Mouse (Mus musculus) gastrocnemius, adult 18-20 months (tissue): ENCODE results near the gene Gm9918. TPM values are rescaled to one million over a fixed set of nuclear protein-coding genes. Genes with fewer than 3 reads are reported as not detected.

Experiments
- DNase-seq: peaks from one replicate; pipeline ENCODE4 v3.0.0; 2021; ENCODE audit warnings: low spot score
- total RNA-seq, 2 experiments: library from RNA; stranded (reverse); gene quantifications; 2 replicates each; pipeline ENCODE4 v1.2.3; 2021

Gm9918 gene
- total RNA-seq, 2 experiments from 2014 or later = not detected

DNA sequence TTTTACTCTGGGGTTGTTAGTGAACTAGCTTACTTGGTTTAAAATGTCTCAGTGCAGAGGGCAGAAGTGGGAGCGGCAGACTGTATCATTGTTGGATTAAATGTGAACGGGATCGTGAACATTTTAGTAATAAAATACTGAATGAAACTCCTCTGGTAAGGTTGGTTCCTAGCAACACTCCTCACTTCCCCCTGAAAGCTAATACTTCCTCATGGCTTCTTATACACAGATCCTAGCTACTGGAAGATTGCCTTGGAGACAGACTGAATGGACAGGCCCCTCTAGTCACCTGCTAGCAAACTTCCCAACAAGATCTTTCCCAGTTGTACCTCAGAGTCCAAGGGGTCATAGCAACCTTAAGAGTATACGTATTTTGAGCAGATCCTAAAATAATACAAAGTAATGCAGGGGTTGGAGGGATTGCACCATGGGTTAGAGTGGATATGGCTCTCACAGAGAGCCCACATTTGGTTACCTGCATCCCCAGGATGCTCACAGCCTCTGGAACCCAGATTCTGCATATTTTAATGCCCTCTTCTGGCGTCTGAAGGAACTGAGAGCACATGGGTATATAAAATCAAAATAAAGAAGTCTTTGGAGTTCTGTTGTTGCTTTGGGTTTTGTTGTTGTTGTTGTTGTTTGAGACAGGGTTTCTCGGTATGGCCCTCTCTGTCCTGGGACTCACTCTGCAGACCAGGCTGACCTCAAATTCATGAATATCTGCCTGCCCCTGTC, 3.8 kb downstream of the Gm9918 start:
- DNase-seq = no peak

DNA sequence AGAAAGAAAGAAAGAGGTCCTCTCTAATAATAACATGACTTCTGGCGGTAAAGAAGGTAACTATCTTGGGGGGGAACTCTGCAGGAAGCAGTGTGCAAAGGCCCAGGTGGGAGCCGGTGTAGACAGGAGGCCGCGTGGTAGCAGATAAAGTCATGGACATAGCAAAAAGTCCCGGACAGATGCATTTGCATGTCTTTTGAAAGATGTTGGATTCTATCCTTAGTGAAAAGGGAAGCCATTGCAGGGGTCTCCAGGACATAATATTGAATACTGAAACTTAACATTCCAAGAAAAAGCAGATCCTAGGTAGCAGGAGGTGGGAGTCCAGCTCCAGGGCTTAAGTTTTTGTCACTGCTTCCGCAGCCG, 8.3 kb downstream of the Gm9918 start:
- no peak for DNase-seq

DNA sequence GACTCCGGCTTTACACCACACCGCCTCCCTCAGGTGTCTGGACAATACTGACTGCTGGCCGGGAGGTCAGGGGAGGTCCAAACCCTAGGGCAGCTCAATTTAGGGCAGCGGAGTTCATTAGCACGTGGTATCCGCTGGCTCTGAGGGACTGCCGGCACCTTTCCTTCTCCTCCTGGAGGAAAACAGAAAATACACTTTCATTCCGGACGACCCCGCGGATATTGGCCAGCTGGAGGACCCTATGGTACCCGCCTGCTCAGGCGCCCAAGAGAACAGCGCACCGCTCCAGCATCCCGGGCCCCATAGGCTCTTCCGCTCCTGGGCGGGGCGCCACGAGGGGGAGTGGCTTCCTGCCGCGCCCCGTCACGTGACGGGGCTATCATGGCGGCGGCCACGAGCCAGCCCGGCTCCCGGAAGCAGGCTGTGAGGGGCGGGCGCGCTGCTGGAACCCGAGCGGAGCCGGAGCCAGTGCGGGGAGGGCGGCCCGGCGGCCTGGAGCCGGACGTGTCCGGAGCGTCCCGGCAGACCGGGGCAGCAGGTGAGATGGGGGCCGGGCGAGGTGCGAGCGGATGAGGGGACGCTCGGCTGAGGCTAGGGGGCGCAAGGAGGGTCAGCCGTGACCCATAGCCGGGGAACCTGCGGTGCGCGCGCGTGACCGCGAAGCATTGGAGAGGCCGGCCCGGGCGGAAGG, 8.9 kb downstream of the Gm9918 start, which contains the start of gene Mfsd5:
Gene Mfsd5 (plus strand): TSS at position 363 of the 691 bp plus-strand sequence.
- peak; percentile 85 for DNase-seq

DNA sequence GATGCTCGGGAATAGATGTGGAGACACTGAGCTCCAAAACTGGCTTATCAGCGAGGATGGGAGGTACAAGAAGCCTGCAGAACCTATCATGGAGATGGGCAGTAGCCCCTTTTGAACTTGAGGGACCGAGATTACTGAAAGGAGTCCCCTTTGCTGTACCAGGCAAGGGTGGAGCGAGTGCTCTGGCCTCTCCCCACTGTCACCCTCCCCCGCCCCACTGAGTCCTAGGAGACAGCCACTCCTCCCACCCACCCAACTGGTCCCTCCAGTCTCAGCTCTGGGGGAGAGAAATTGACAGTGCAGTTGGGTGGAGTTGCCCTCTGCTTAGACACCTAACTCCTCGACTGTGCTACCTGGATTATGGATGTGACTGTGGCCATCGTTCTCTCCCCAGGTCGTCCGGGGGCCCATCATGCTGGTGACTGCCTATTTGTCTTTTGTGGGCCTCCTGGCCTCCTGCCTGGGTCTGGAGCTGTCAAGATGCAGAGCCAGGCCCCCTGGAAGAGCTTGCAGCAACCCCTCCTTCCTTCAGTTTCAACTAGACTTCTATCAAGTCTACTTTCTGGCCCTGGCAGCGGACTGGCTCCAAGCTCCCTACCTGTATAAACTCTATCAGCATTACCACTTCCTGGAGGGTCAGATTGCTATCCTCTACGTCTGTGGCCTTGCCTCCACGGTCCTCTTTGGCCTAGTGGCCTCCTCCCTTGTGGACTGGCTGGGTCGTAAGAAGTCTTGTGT, 9.6 kb downstream of the Gm9918 start:
- no peak for DNase-seq

DNA sequence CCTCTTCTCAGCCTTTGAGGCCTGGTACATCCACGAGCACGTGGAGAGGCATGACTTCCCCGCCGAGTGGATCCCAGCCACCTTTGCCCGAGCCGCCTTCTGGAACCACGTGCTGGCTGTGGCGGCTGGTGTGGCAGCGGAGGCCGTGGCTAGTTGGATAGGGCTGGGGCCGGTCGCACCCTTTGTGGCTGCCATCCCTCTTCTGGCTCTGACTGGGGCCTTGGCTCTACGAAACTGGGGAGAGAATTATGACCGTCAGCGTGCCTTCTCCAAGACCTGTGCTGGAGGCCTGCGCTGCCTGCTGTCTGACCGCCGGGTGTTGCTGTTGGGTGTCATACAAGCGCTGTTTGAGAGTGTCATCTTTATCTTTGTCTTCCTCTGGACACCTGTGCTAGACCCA, 10.3 kb downstream of the Gm9918 start:
- DNase-seq = no peak

DNA sequence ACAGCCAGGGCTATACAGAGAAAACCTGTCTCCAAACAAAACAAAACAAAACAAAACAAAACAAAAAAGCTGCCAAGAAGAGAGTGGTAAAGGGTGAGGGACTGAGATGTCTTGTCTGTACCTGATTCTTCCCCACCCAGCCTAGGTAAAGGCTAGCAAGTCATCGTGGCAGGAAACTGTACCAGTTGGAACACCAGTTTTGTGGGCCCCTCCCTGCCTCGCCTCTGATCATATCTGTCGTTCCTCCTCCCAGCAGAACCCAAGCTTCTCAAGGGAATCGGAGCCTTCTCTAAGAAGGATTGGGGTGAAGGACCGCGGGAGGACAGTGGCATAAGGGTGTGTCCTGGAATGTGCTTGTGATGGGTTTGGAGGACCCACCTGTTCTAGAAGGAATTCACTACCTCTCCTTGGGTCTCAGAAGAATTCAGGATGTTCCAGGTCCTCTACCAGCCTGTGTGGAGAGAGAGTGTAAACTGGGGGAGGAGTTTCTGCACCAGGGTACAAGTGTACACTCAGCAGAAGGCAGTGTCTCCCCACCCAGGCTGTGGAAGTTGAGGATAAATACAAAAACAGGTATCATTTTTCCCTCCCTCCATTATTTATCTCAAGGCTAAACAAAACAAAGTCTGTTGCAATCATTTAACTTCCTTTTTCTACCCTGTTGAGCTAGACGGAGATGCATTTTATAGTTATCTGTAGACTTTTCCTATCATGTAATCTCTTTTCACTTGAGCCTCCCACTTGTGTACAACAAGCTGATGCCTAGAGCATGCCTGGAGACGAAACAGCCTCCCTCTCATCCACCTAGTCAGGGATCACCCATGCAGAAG, 12.3 kb downstream of the Gm9918 start:
- DNase-seq = no peak

DNA sequence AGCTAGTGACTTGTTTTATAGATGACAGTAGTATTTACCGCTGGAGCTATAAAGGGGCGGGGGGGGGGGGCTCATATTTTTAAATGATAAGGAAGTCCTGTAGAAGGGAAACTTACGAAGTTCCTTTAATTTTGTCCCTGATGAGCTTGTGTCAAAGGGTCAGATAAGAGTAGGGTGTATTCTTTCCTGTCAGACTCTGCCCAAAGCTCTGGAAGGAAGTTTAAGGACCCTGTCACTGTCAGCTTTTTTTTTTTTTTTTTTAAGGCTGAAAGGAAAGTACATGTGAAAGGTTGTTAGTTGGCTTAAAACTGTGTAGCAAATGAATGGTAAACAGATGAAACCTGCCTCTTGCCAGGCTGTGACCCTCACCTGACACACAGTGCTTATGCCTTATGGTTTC, 13.3 kb downstream of the Gm9918 start:
- DNase-seq = no peak

DNA sequence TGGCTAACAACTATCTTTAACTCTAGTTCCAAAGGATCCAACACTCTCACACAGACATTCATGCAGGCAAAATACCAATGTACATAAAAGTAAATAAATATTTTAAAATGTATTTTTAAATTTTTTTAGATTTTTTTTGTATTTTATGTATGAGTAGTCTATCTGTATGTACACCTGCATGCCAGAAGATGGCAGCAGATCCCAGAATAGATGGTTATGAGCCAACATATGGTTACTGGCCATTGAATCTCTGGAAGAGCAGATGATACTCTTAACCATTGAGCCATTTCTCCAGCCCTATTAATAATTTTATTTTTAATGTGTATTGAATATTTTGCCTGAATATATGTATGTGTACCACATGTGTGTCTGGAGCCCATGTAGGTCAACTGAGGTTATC, 17.0 kb downstream of the Gm9918 start:
- DNase-seq = peak; percentile 24

DNA sequence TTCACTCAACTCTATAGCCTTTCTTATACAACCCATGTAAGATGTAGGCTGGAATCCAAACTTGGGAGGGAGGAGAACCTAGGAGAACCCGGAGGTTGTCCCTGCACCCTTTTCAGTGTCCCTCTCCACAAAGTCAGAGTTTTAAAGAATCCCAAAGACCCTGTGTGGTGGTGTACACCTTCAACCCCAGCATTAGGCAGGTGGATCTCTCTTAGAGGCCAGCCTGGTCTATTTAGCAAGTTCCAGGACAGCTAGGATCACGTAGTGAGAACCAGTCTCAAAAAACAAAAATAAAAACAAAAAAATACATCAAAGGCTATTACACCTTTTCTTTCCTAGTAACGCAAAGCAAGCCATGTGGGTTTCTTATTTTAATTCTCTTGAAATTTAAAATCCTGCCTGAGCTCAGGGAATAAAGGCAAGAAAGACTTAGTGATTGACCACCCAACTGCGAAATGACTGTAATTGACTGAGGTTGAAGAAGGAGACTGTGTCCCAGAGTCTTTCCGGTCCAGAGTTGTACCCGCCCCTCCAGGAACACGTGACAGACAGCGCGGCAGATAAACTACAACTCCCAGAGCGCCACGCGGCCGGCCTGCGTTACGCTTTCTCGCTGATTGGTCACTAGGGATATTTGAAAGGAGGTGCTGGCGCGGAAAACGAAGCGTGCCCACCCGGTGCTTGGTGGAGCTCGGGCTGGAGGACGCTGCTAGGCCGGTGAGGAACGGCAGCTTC, 25.4 kb downstream of the Gm9918 start, which contains the start of gene Espl1:
Gene Espl1 (plus strand): TSS at position 634 of the 735 bp plus-strand sequence.
- peak; percentile 94 for DNase-seq

DNA sequence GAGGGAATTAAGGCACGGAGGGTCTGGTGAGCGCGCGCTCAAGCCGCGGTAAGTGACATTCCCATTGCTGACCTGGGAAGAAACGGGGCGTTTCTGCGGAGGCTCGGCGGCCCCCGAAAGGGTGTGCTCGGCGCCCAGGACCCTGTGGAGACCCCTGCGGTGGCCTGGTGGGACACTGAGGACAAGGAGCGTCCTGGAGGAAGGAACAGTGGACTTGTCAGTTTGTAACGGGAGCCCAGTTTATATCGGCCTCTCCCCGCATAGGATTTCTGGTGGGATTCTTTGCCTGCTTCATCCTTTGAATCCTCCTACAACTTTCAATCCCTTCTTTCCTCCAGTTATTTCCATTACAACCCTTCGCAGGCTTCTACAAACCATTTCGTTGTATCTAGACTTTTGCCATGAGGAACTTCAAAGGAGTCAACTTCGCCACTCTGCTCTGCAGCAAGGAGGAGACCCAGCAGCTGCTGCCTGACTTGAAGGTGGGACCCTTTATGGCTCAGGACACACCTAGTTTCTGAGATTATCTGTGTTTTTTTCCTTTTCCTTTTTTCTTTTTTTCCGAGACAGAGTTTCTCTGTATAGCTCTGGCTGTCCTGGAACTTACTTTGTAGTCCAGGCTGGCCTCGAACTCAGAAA, 26.1 kb downstream of the Gm9918 start:
- DNase-seq = no peak

DNA sequence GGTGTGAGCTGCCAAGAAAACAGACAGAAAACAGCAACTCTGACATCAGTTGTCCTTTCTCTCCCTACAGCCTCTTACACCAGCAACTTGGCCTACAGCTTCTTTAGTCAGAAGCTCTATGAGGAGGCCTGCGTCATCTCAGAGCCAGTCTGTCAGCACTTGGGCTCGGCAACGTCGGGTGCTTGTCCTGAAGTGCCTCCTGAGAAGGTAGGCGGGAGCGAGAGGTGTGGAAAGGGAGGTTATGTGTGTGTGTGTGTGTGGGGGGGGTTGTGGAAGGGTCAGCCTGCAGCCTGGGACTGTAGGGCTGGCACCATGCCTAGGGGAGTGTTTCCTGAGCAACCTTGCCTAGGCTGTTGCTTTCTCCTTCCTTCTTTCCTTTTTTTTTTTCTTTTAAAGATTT, 32.2 kb downstream of the Gm9918 start:
- no peak for DNase-seq

DNA sequence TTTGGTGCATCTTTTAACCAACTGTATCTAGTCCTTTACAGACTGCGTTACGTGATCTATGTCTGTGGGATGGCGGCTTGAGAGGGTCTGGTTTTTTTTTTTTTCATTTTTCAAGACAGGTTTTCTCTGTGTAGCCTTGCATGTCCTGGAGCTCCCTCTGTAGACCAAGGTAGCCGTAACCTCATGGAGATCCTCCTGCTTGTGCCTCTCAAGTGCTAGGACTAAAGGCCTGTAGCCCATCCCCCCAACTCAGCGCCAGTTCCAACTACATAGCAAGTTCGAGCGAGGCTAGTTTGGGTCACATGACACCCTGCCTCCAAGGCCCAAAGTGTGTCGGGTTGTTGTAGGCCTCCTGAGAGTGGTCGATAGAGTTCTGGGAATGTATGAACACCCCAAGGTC, 38.4 kb downstream of the Gm9918 start:
- no peak for DNase-seq

DNA sequence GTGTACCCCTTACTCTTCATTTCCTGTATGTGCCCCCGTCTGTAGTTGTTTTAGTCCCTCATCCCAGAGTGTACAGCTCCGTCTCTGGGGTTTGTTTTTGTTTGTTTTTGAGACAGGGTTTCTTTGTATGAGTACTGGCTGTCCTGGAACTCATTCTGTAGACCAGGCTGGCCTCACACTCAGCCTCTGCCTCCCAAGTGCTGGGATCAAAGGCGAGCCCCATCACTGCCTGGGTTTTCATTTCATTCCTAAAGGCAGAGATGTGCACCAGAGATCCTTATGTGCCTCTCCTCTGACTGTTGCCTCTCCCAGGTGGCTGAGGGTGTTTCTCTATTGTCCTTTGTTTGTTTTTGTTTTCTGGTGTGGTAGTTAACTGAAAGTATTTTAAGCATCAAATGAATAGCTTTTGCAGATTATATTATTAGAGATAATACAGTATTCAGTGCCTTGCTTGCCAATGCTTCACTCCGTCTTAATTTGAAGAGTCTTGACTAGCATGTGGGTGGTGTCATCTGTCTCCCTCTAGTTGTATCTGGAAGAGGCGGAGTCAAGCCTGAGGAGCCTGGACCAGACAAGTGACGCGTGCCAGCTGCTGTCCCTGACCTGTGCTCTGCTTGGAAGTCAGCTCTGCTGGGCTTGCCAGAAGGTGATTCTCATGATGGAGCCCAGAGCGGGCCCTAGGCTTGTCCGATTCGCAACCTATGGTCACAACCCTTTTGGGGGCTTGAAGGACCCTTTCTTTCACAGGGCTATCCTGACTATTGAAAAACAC, 39.9 kb downstream of the Gm9918 start:
- DNase-seq = no peak

DNA sequence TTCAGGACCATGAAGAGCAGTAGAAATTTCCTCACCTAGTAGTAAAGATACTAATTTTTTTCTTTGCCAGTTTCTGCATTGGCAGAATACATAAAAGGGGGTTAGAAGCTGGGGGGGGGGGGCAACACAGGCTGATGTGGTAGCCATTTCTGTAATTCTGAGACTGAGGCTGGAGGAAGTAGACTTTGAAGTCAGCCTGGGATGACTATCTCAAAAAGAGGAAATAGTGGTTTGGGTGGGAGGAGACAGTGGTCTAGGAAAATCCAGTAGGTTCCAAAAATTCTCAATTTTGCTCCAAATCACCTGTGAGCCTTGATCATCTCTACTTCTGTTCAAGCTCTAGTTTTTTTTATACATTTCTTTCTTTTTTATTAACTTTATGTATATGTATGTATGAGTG, 41.1 kb downstream of the Gm9918 start:
- no peak for DNase-seq

DNA sequence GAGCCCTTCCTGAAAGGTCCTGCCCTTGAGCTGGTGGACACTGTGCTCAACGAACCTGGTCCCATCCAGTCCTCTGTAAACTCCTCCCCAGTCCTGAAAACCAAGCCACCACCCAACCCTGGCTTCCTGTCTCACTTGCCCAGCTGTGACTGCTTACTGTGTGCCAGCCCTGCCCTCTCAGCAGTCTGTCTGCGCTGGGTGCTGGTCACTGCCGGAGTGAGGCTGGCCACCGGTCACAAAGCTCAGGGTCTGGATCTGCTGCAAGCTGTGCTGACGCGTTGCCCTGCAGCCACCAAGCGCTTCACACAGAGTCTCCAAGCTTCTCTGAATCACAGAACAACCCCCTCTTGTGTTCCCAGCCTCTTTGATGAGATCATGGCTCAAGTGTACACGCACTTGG, 44.9 kb downstream of the Gm9918 start:
- peak; percentile 21 for DNase-seq

DNA sequence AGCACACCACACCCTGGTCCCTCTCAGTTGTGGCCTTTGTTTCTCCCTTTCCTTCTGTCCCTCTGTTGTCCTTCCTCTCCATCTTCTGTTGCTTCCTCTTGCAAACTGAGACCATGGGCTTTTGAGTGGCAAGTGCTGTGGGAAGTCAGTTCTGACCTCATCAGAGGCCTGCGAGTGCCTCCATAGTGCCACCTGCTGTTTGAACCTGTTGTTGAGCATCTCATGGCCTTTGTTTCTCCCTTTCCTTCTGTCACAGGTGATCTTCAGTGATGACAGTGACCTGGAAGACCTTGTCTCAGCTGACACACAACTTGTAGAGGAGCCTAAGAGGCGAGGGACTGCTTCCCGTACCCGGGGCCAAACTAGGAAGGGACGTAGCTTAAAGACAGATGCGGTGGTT, 45.9 kb downstream of the Gm9918 start:
- peak; percentile 55 for DNase-seq
